Mouse (Mus musculus) heart, postnatal 10 days (tissue): Measurements from ENCODE around the gene Safb. TPM values are rescaled to one million over a fixed set of nuclear protein-coding genes. Genes with fewer than 3 reads are reported as not detected.

ENCODE experiments used
- DNase-seq, 2 experiments: peaks; one replicate each; pipeline ENCODE4 v3.0.0; 2021
- intact Hi-C: fragments of 180-260 bp; cut with DNase I; formaldehyde crosslinking; loops from one replicate; pipeline ENCODE4 v1.15.1; 2025
- total RNA-seq, 2 experiments: library from RNA; stranded (reverse); gene quantifications; 2 replicates each; pipeline ENCODE4 v1.2.3; 2021

Gene Safb
- total RNA-seq, 2 experiments from 2014 or later = 96.8 to 97.6 TPM

- no peak for DNase-seq
These were observed 25.2 kb upstream of the Safb start for GRCm38 (mm10) chr17:56559386-56559785.

GRCm38 (mm10) chr17:56560131-56560530 is 24.5 kb upstream of the Safb start:
- intact Hi-C loops = loop anchor here (2.0 kb wide), 1 partner anchor 21 kb away; no protein-coding TSS in a partner anchor

More at GRCm38 (mm10) chr17:56559386-56559785, 25.2 kb upstream of the Safb start:
- intact Hi-C loops = loop anchor here (5.0 kb wide), 2 partner anchors 108 to 152 kb away; no protein-coding TSS in a partner anchor

GRCm38 (mm10) chr17:56561866-56562265 is 22.8 kb upstream of the Safb start:
- no peak for DNase-seq
- intact Hi-C loops = loop anchor here (2.0 kb wide), 1 partner anchor 19 kb away; no protein-coding TSS in a partner anchor

More at GRCm38 (mm10) chr17:56560131-56560530, 24.5 kb upstream of the Safb start:
- DNase-seq = no peak

GRCm38 (mm10) chr17:56566293-56566692 is 18.3 kb upstream of the Safb start:
- DNase-seq = no peak
- intact Hi-C loops = no loop called here

DNA sequence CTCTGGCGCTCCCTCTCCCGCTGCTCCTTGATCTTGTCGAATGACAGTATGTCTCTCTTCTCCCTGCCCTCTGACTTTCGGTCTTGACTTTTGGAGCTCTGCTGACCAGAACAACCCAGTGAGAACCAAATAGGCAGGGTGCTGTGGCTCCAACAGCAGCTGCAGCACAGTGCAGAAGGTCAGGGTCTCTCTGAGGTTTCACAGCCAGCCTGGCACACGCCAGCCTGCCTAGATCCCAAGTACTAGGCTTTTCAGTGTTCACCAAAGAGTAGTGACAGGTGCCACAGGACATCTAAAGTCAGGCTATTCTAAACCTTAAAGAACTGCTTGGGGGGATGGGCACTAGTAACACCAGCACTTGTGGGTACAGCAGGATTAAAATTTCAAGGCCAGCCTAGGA is 17.7 kb upstream of the Safb start:
- intact Hi-C loops = no loop called here
- no peak for DNase-seq

- intact Hi-C loops = no loop called here
- no peak for DNase-seq
These were observed 17.3 kb upstream of the Safb start for GRCm38 (mm10) chr17:56567370-56567769.

GRCm38 (mm10) chr17:56570287-56570686 is 14.3 kb upstream of the Safb start:
- no peak for DNase-seq
- intact Hi-C loops = no loop called here

- intact Hi-C loops = no loop called here
- no peak for DNase-seq
These were observed 12.5 kb upstream of the Safb start for GRCm38 (mm10) chr17:56572154-56572553.

- no peak for DNase-seq
- intact Hi-C loops = no loop called here
These were observed 11.7 kb upstream of the Safb start for GRCm38 (mm10) chr17:56572939-56573338.

- intact Hi-C loops = loop anchor here (2.0 kb wide), 1 partner anchor 86 kb away; no protein-coding TSS in a partner anchor
These were observed 1.6 kb upstream of the Safb start for GRCm38 (mm10) chr17:56583071-56583470.

GRCm38 (mm10) chr17:56583611-56584256 is 891 bp upstream of the Safb start:
- intact Hi-C loops = loop anchor here (2.0 kb wide), 1 partner anchor 85 kb away; no protein-coding TSS in a partner anchor
- DNase-seq = peak; percentile 50 to 69

More at GRCm38 (mm10) chr17:56583071-56583470, 1.6 kb upstream of the Safb start:
- DNase-seq = no peak

GRCm38 (mm10) chr17:56585171-56585821 is 671 bp downstream of the Safb start:
- intact Hi-C loops = no loop called here
- DNase-seq = no peak

DNA sequence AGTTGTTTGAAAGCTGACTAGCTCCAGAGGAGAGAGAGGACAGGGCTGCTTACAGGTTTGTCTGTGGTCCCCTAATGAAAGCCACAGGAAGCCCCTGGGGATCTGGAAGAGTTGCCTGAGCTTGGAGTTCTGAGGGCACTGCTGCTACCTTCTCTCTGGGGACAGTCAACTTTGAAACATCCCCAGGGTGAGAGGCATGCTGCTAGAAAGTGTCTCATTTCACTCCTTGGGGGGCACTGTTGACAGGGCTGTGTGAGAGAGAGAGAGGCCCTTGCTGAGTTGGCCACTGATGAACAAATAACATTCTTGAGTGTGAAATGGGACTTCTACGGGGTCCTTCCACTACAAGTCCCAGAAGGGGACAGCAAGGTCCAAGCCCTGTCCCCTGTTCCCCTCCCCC is 3.1 kb downstream of the Safb start:
- intact Hi-C loops = no loop called here
- no peak for DNase-seq

GRCm38 (mm10) chr17:56588921-56589320 is 4.3 kb downstream of the Safb start:
- DNase-seq = no peak
- intact Hi-C loops = no loop called here

GRCm38 (mm10) chr17:56592553-56592952 is 7.9 kb downstream of the Safb start:
- intact Hi-C loops = loop anchor here (10.0 kb wide), 1 partner anchor 508 kb away; no protein-coding TSS in a partner anchor
- no peak for DNase-seq

- peak; percentile 70 to 71 for DNase-seq
- intact Hi-C loops = loop anchor here (10.0 kb wide), 1 partner anchor 509 kb away; no protein-coding TSS in a partner anchor
These were observed 9.1 kb downstream of the Safb start for GRCm38 (mm10) chr17:56593527-56594271.

DNA sequence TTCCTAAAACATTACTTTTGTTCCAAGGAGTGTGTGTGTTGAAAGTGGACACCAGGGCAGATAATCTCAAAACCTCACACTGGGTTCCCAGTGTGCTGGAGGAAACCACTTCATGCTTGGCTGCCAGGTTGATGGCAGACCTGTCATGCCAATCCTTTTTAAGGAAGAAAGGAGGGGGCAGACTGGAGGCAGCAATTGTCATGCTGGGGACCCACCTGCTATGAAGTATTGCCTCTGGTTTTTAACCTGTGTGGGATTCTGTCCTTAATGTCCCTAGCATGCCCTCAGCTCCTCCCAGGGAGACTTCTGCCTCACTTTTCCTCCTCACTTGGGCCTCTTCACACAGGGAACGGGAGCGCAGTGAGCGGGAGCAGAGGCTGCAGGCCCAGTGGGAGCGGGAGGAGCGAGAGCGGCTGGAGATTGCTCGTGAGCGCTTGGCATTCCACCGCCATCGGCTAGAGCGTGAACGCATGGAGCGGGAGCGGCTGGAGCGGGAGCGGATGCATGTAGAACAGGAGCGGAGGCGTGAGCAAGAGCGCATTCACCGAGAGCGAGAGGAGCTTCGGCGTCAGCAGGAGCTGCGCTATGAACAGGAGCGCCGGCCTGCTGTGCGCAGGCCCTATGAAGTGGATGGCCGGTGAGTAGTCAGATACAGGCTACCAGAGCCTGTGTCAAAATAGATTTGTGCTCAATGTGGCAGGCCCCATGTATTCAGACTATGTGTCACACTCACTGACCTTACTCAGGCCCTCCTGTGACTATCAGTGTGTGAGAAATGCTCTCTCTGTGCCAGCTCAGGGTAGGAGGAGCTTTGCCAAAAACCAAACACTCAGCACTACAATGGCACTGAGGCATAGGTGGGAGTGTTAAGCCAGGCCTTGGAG is 18.8 kb downstream of the Safb start:
- no peak for DNase-seq
- intact Hi-C loops = loop anchor here (2.0 kb wide), 1 partner anchor 13 kb away; no protein-coding TSS in a partner anchor

- intact Hi-C loops = loop anchor here (2.0 kb wide), 1 partner anchor 13 kb away; no protein-coding TSS in a partner anchor
These were observed 19.4 kb downstream of the Safb start for GRCm38 (mm10) chr17:56604070-56604380.

DNA sequence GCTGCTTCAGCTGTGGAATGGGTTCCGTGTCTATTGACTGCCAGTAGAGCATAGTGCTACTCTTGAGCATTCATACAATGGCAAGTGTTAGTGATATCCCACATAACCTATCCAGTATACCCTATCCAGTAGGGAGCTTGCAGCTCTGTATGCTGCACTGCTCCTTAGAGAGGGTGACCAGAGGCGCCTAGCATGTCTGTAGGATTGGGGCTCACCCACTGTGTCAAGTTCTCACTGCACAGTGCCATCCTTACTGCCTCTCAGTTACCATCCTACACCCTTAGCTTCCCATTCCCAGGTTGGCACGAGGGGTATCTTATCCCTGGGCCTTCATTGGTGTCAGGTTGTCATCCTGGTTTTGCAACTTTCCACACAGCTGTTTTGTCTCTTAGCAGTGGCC is 19.8 kb downstream of the Safb start:
- DNase-seq = no peak
- intact Hi-C loops = loop anchor here (2.0 kb wide), 1 partner anchor 14 kb away; no protein-coding TSS in a partner anchor

More at GRCm38 (mm10) chr17:56604070-56604380, 19.4 kb downstream of the Safb start:
- DNase-seq = no peak

DNA sequence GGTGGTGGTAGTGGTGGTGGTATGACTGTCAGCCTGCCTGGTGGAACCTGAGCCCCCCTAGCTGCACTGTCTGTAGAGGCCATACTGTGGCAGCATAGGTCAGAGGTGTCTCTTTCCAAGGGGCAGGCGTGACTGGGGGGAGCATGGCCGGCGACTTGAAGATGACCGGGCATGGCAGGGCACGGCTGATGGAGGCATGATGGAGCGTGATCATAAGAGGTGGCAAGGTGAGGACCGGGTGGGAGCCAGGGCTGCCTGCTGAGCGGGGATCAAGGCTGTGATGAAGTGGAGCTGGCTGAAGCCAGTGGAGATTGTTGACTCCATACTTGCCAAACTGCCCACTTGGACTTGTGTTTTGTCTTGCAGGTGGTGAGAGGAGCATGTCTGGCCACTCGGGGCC is 20.8 kb downstream of the Safb start:
- intact Hi-C loops = loop anchor here (2.0 kb wide), 1 partner anchor 15 kb away; no protein-coding TSS in a partner anchor
- no peak for DNase-seq
